Mouse (Mus musculus): ENCODE data around the gene Adcy2.

DNA sequence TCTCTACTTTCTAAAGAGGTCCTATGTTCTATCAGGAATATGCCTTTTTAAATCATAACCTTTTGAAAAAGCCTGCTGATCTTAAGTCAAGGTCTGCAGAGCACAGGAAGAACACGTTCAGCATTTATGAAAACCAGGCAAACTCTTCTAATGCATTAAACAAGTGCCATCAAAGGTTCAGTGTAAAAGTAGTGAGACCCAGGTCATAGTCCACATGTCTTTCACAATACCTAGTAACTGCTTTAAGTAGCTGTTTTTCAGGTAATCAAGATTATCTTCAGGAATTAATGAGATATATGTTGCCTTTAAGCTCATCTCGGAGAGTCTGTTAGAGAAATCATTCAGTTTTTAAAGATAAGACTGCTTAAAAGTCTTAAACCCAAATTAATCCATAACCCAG, 21.2 kb upstream of the Adcy2 start:
- TF ChIP-seq CTCF (IDR thresholded peaks at IDR 0.05; ENCODE audit: control insufficient read depth, insufficient read depth, insufficient read length), result no peak
- TF ChIP-seq USF1 (IDR thresholded peaks at IDR 0.05; ENCODE audit: low read depth), result no peak
- no peak for TF ChIP-seq CEBPB (IDR thresholded peaks at IDR 0.05; ENCODE audit: low read depth)
- TF ChIP-seq MYOG (IDR thresholded peaks at IDR 0.05; ENCODE audit: control insufficient read depth, extremely low read depth, insufficient read length), result no peak
- TF ChIP-seq MAX (IDR thresholded peaks at IDR 0.05), result no peak
- TF ChIP-seq MYOD1 (IDR thresholded peaks at IDR 0.05; ENCODE audit: control insufficient read depth, insufficient read length, low read depth), result no peak
